Mouse (Mus musculus) spleen, adult 2 months (tissue): ENCODE measurements around the gene Ciart. TPM values are rescaled to one million over a fixed set of nuclear protein-coding genes. Genes with fewer than 3 reads are reported as not detected.

Source experiments
- DNase-seq, 2 experiments: peaks; one replicate each; pipeline versions ENCODE4 v3.0.0 to v3.0.0-alpha.2; 2012 to 2021; ENCODE audit warnings: low spot score in 2 of 2, low read depth in 1 of 2
- H3K27ac ChIP-seq: fragments of 200-500 bp; 2 replicates; pipeline ENCODE4 v1.5.1; 2012; ENCODE audit warnings: low read length, inconsistent platforms; ENCODE audit not compliant: insufficient read depth
- H3K27me3 ChIP-seq: fragments of 200-500 bp; 2 replicates; pipeline ENCODE4 v1.6.1; 2012; ENCODE audit warnings: mild to moderate bottlenecking, moderate library complexity, low read length, inconsistent platforms; ENCODE audit not compliant: control insufficient read depth, insufficient read depth
- H3K36me3 ChIP-seq: fragments of 200-500 bp; 2 replicates; pipeline ENCODE4 v1.6.1; 2012; ENCODE audit warnings: mild to moderate bottlenecking, low read length, inconsistent platforms; ENCODE audit not compliant: control insufficient read depth, insufficient read depth
- H3K4me1 ChIP-seq: fragments of 200-500 bp; 2 replicates; pipeline ENCODE4 v1.6.1; 2011; ENCODE audit warnings: inconsistent platforms; ENCODE audit not compliant: control insufficient read depth, insufficient read depth, insufficient read length
- H3K4me3 ChIP-seq: fragments of 200-500 bp; 2 replicates; pipeline ENCODE4 v1.5.1; 2011; ENCODE audit warnings: mild to moderate bottlenecking, inconsistent platforms; ENCODE audit not compliant: insufficient read depth, insufficient read length; ENCODE audit errors: extremely low read depth
- CTCF ChIP-seq: fragments of 200-500 bp; IDR thresholded peaks from 2 replicates; pipeline ENCODE4 v1.5.1; 2011; ENCODE audit warnings: mild to moderate bottlenecking, inconsistent platforms; ENCODE audit not compliant: insufficient read depth, insufficient read length, insufficient replicate concordance; ENCODE audit errors: extremely low read depth
- POLR2A ChIP-seq: fragments of 200-500 bp; IDR thresholded peaks from 2 replicates; pipeline ENCODE4 v1.6.1; 2011; ENCODE audit warnings: low read depth, low read length, inconsistent platforms
- WGBS: fragments of 180-500 bp; shearing (Covaris S2); methylation state at CpG from one replicate; pipeline ENCODE4 v1.1.7; 2018; 5-methylcytosine and 5-hydroxymethylcytosine counted together
- polyA plus RNA-seq: library from polyadenylated mRNA; depleted of rRNA; stranded (reverse); fragments of >200 nt; gene quantifications from 2 replicates; pipeline ENCODE4 v1.2.3, GENCODE M21; 2012

Ciart gene
- polyA plus RNA-seq, 1 experiment = 3.8 TPM

GRCm38 (mm10) chr3:95882816-95883425, 870 bp upstream of the Ciart start:
- TF ChIP-seq POLR2A = no peak
- peak; percentile 50; the same call in 1 of the 2 replicates for TF ChIP-seq CTCF
- peaks cover 8% of the 10 kb centered on the region for H3K4me1 ChIP-seq
- peak overlapping the region; percentile 44 for H3K27ac ChIP-seq

GRCm38 (mm10) chr3:95879063-95879462, 3.0 kb downstream of the Ciart start:
- WGBS = 91% methylated on average over 4 of the region's 4 CpGs
- no peak for DNase-seq
- TF ChIP-seq CTCF (no peak), POLR2A (no peak)

More at GRCm38 (mm10) chr3:95882816-95883425, 870 bp upstream of the Ciart start:
- Histone ChIP-seq H3K27me3 (no peaks in the 10 kb centered on the region), H3K4me3 (peak overlapping the region; percentile 58), H3K36me3 (peaks cover 3% of the 10 kb centered on the region)
- DNase-seq = peak; percentile 57 to 71
- 1% methylated on average over 24 of the region's 24 CpGs for WGBS

GRCm38 (mm10) chr3:95872048-95872447, 10.0 kb downstream of the Ciart start:
- no peak for DNase-seq
- TF ChIP-seq CTCF = no peak
- TF ChIP-seq POLR2A = no peak
- peak overlapping the region; percentile 97; the same call in 1 of the 2 replicates for H3K4me3 ChIP-seq
- 76% methylated on average over 7 of the region's 7 CpGs for WGBS
- no peaks in the 10 kb centered on the region for H3K27me3 ChIP-seq
- peaks cover 9% of the 10 kb centered on the region for H3K36me3 ChIP-seq
- H3K4me1 ChIP-seq = peaks cover 2% of the 10 kb centered on the region; the same call in 1 of the 2 replicates
- no peak overlapping the region for H3K27ac ChIP-seq

More at GRCm38 (mm10) chr3:95879063-95879462, 3.0 kb downstream of the Ciart start:
- no peaks in the 10 kb centered on the region for H3K27me3 ChIP-seq
- H3K4me3 ChIP-seq = no peak overlapping the region
- no peaks in the 10 kb centered on the region; the same call in 1 of the 2 replicates for H3K36me3 ChIP-seq
- no peak overlapping the region for H3K27ac ChIP-seq
- H3K4me1 ChIP-seq = peaks cover 8% of the 10 kb centered on the region

GRCm38 (mm10) chr3:95871392-95871867, 10.6 kb downstream of the Ciart start, which contains the start of gene Mrps21:
Gene Mrps21 (minus strand): TSS chr3:95871519.
- peak; percentile 74 to 84 for DNase-seq
- TF ChIP-seq CTCF (peak; percentile 16; the same call in 1 of the 2 replicates), POLR2A (peak; percentile 77)
- Histone ChIP-seq H3K4me1 (peaks cover 2% of the 10 kb centered on the region; the same call in 1 of the 2 replicates), H3K27me3 (no peaks in the 10 kb centered on the region), H3K27ac (peak within 1 kb of the TSS; percentile 73), H3K36me3 (peaks cover 10% of the 10 kb centered on the region), H3K4me3 (peak within 1 kb of the TSS; percentile 97)
- WGBS = under 1% methylated on average over 33 of the region's 33 CpGs

- 7% methylated on average over 15 of the region's 15 CpGs for whole genome bisulfite sequencing
- TF ChIP-seq POLR2A (no peak), CTCF (no peak)
- DNase-seq = no peak
Observed at GRCm38 (mm10) chr3:95870976-95871375, 11.1 kb downstream of the Ciart start.

GRCm38 (mm10) chr3:95867408-95867807, 14.6 kb downstream of the Ciart start:
- no peak for DNase-seq
- peaks cover 2% of the 10 kb centered on the region; the same call in 1 of the 2 replicates for H3K4me1 ChIP-seq
- WGBS = 91% methylated on average over 2 of the region's 2 CpGs
- H3K27ac ChIP-seq = no peak overlapping the region
- no peaks in the 10 kb centered on the region for H3K27me3 ChIP-seq
- TF ChIP-seq CTCF = no peak
- no peak for TF ChIP-seq POLR2A
- H3K36me3 ChIP-seq = peaks cover 24% of the 10 kb centered on the region
- no peak overlapping the region for H3K4me3 ChIP-seq

More at GRCm38 (mm10) chr3:95870976-95871375, 11.1 kb downstream of the Ciart start:
- peaks cover 2% of the 10 kb centered on the region; the same call in 1 of the 2 replicates for H3K4me1 ChIP-seq
- peak overlapping the region; percentile 73 for H3K27ac ChIP-seq
- no peaks in the 10 kb centered on the region for H3K27me3 ChIP-seq
- peak overlapping the region; percentile 97 for H3K4me3 ChIP-seq
- peaks cover 10% of the 10 kb centered on the region for H3K36me3 ChIP-seq
